Mouse (Mus musculus) regulatory T cell (primary cell): ENCODE results near the gene Zdhhc14.

ENCODE experiments used
- in situ Hi-C: fragments of 300-600 bp; cut with MboI, MseI; formaldehyde crosslinking; loops from one replicate; pipeline ENCODE4 v1.15.1; 2025; ENCODE audit warnings: high pct_unique_total_duplicates

Gene Zdhhc14

GRCm38 (mm10) chr17:5491801-5492745, at the start of gene Zdhhc14:
Gene Zdhhc14, plus strand, starts transcription at chr17:5492557.
- in situ Hi-C loops, result loop anchor here (10.0 kb wide), 2 partner anchors 47 to 63 kb away; partner anchors contain the start of gene Tmem242

GRCm38 (mm10) chr17:5443260-5443659, 49.1 kb upstream of the Zdhhc14 start:
- in situ Hi-C loops, result loop anchor here (5.0 to 10.0 kb wide), 3 partner anchors 52 to 444 kb away; partner anchors contain the start of gene Zdhhc14

GRCm38 (mm10) chr17:5443751-5444150, 48.6 kb upstream of the Zdhhc14 start:
- in situ Hi-C loops, result loop anchor here (5.0 to 10.0 kb wide), 3 partner anchors 51 to 444 kb away; partner anchors contain the start of gene Zdhhc14

- in situ Hi-C loops, result loop anchor here (10.0 kb wide), 1 partner anchor 251 kb away; no protein-coding TSS in a partner anchor
Measured at GRCm38 (mm10) chr17:5453657-5454056, 38.7 kb upstream of the Zdhhc14 start.

- in situ Hi-C loops, result no loop called here
Measured at GRCm38 (mm10) chr17:5463912-5464311, 28.4 kb upstream of the Zdhhc14 start.

GRCm38 (mm10) chr17:5466736-5467135, 25.6 kb upstream of the Zdhhc14 start:
- in situ Hi-C loops, result no loop called here

GRCm38 (mm10) chr17:5467177-5467576, 25.2 kb upstream of the Zdhhc14 start:
- in situ Hi-C loops, result no loop called here

GRCm38 (mm10) chr17:5472268-5472667, 20.1 kb upstream of the Zdhhc14 start:
- in situ Hi-C loops, result no loop called here

- in situ Hi-C loops, result no loop called here
Measured at GRCm38 (mm10) chr17:5475960-5476725, 16.2 kb upstream of the Zdhhc14 start.

GRCm38 (mm10) chr17:5483456-5483855, 8.9 kb upstream of the Zdhhc14 start:
- in situ Hi-C loops, result no loop called here

GRCm38 (mm10) chr17:5484663-5485062, 7.7 kb upstream of the Zdhhc14 start:
- in situ Hi-C loops, result no loop called here

- in situ Hi-C loops, result no loop called here
Measured at GRCm38 (mm10) chr17:5488156-5488555, 4.2 kb upstream of the Zdhhc14 start.

GRCm38 (mm10) chr17:5490351-5490750, 2.0 kb upstream of the Zdhhc14 start:
- in situ Hi-C loops, result loop anchor here (10.0 kb wide), 2 partner anchors 46 to 64 kb away; partner anchors contain the start of gene Tmem242

GRCm38 (mm10) chr17:5491031-5491800, 1.1 kb upstream of the Zdhhc14 start:
- in situ Hi-C loops, result loop anchor here (10.0 kb wide), 2 partner anchors 46 to 64 kb away; partner anchors contain the start of gene Tmem242

- in situ Hi-C loops, result loop anchor here (10.0 kb wide), 2 partner anchors 48 to 62 kb away; partner anchors contain the start of gene Tmem242
Measured at GRCm38 (mm10) chr17:5492746-5493160, 396 bp downstream of the Zdhhc14 start.

GRCm38 (mm10) chr17:5493161-5493771, 909 bp downstream of the Zdhhc14 start:
- in situ Hi-C loops, result loop anchor here (10.0 kb wide), 2 partner anchors 48 to 62 kb away; partner anchors contain the start of gene Tmem242

GRCm38 (mm10) chr17:5493809-5494208, 1.5 kb downstream of the Zdhhc14 start:
- in situ Hi-C loops, result loop anchor here (10.0 kb wide), 2 partner anchors 49 to 61 kb away; partner anchors contain the start of gene Tmem242

GRCm38 (mm10) chr17:5494832-5495231, 2.5 kb downstream of the Zdhhc14 start:
- in situ Hi-C loops, result loop anchor here (10.0 kb wide), 2 partner anchors 50 to 60 kb away; partner anchors contain the start of gene Tmem242

GRCm38 (mm10) chr17:5497695-5498094, 5.3 kb downstream of the Zdhhc14 start:
- in situ Hi-C loops, result loop anchor here (10.0 kb wide), 2 partner anchors 53 to 57 kb away; partner anchors contain the start of gene Tmem242

- in situ Hi-C loops, result loop anchor here (10.0 kb wide), 2 partner anchors 54 to 56 kb away; partner anchors contain the start of gene Tmem242
Measured at GRCm38 (mm10) chr17:5498996-5499395, 6.6 kb downstream of the Zdhhc14 start.
